19 mouse cellular contexts compared by ENCODE assay signal in genomic region chr10:60290739-60291110, GRCm38 (mm10). TPM values are rescaled to one million over a fixed set of nuclear protein-coding genes. Genes with fewer than 3 reads are reported as not detected.
DNase-seq lines count a peak whose midpoint lies in the region; ATAC-seq lines count a peak whose summit lies in the region.
"Had no signal": no experiment of that assay in that cellular context is flagged by ENCODE, and none has a peak within 500 bp of the region (broad histone marks: within the 10 kb centered on the region; RNA-seq: fewer than 3 reads in every experiment).

No protein-coding gene starts in this region.

- no peak for DNase-seq in limb, embryonic 10.5 days (ENCODE audit: low spot score)
- no peak for DNase-seq in urinary bladder, adult 18-20 months (ENCODE audit: low spot score in 2 of 2)
- no peak for DNase-seq in forebrain, embryonic 14.5 days (ENCODE audit: low spot score)
- DNase-seq: cerebellum, adult 2 months; heart, postnatal 10 days; kidney, postnatal 14 days; thymus, postnatal 36 days had no signal

- 80% methylated on average over 8 of the region's 8 CpGs for WGBS in limb, embryonic 12.5 days
- WGBS in limb, embryonic 10.5 days = 85% methylated on average over 8 of the region's 8 CpGs
- WGBS in intestine, embryonic 15.5 days = 66% methylated on average over 8 of the region's 8 CpGs
- WGBS in stomach, embryonic 14.5 days = 62% methylated on average over 8 of the region's 8 CpGs
- WGBS in forebrain, embryonic 14.5 days = 82% methylated on average over 8 of the region's 8 CpGs

- no peaks in the 10 kb centered on the region for H3K9me3 ChIP-seq in erythroblast, embryonic 14.5 days (ENCODE audit: control insufficient read depth, low read length)
- H3K9me3 ChIP-seq in limb, embryonic 12.5 days = no peaks in the 10 kb centered on the region
- no peaks in the 10 kb centered on the region for H3K9me3 ChIP-seq in limb, embryonic 10.5 days (replicated peaks)
- H3K9me3 ChIP-seq in intestine, embryonic 15.5 days = no peaks in the 10 kb centered on the region
- H3K9me3 ChIP-seq in stomach, embryonic 14.5 days (ENCODE audit: control insufficient read depth, low read depth, low read length) = no peaks in the 10 kb centered on the region
- H3K9me3 ChIP-seq in forebrain, embryonic 14.5 days (replicated peaks; ENCODE audit: control insufficient read depth, low read length) = no peaks in the 10 kb centered on the region
- H3K9me3 ChIP-seq: embryonic facial prominence, embryonic 15.5 days; forebrain, embryonic 13.5 days; hindbrain, embryonic 15.5 days; lung, embryonic 15.5 days; midbrain, embryonic 10.5 days; neural tube, embryonic 13.5 days had no signal

- no peaks in the 10 kb centered on the region for H3K27me3 ChIP-seq in erythroblast, embryonic 14.5 days (ENCODE audit: control insufficient read depth)
- no peaks in the 10 kb centered on the region for H3K27me3 ChIP-seq in limb, embryonic 12.5 days
- H3K27me3 ChIP-seq in limb, embryonic 10.5 days (ENCODE audit: low read depth, poor library complexity, severe bottlenecking) = no peaks in the 10 kb centered on the region
- no peaks in the 10 kb centered on the region for H3K27me3 ChIP-seq in intestine, embryonic 15.5 days (replicated peaks)
- H3K27me3 ChIP-seq in stomach, embryonic 14.5 days (ENCODE audit: control insufficient read depth, insufficient read depth, low read length) = no peaks in the 10 kb centered on the region
- H3K27me3 ChIP-seq in forebrain, embryonic 14.5 days (replicated peaks; ENCODE audit: control insufficient read depth, insufficient read depth, low read length) = no peaks in the 10 kb centered on the region
- H3K27me3 ChIP-seq: embryonic facial prominence, embryonic 15.5 days; forebrain, embryonic 13.5 days; hindbrain, embryonic 15.5 days; neural tube, embryonic 13.5 days; Patski had no signal

- peaks cover 69% of the 10 kb centered on the region for H3K36me3 ChIP-seq in erythroblast, embryonic 14.5 days (ENCODE audit: control insufficient read depth)
- peaks cover 44% of the 10 kb centered on the region for H3K36me3 ChIP-seq in limb, embryonic 12.5 days
- peaks cover 44% of the 10 kb centered on the region for H3K36me3 ChIP-seq in limb, embryonic 10.5 days
- peaks cover 21% of the 10 kb centered on the region for H3K36me3 ChIP-seq in intestine, embryonic 15.5 days
- peaks cover 34% of the 10 kb centered on the region for H3K36me3 ChIP-seq in stomach, embryonic 14.5 days (ENCODE audit: control insufficient read depth, insufficient read depth, low read length)
- peaks cover 40% of the 10 kb centered on the region for H3K36me3 ChIP-seq in forebrain, embryonic 14.5 days (ENCODE audit: control insufficient read depth, insufficient read depth, low read length)

- no peak for ATAC-seq in erythroblast, adult 5-6 weeks (replicated peaks; ENCODE audit: low FRiP score, poor library complexity, severe bottlenecking)
- ATAC-seq in limb, embryonic 12.5 days (ENCODE audit: insufficient number of reproducible peaks, insufficient read depth, low FRiP score, low TSS enrichment, low read depth) = no peak
- ATAC-seq in intestine, embryonic 15.5 days = peak; percentile 55
- ATAC-seq in stomach, embryonic 14.5 days (ENCODE audit: insufficient number of reproducible peaks, insufficient read depth, low FRiP score, low read depth) = 0 out of 2 replicates have a peak, but pooled peaks have one; percentile 39
- ATAC-seq in forebrain, embryonic 14.5 days = no peak
- ATAC-seq: forebrain, embryonic 13.5 days; Patski had no signal

- H3K4me2 ChIP-seq in limb, embryonic 12.5 days = no peak overlapping the region
- H3K4me2 ChIP-seq in intestine, embryonic 15.5 days (replicated peaks) = 0 out of 2 replicates have a peak overlapping the region, but pooled peaks have one; percentile 9
- H3K4me2 ChIP-seq in stomach, embryonic 14.5 days (replicated peaks; ENCODE audit: low read depth, low read length) = no peak overlapping the region
- no peak overlapping the region for H3K4me2 ChIP-seq in forebrain, embryonic 14.5 days (ENCODE audit: low read length)
- H3K4me2 ChIP-seq: embryonic facial prominence, embryonic 15.5 days; forebrain, embryonic 13.5 days; hindbrain, embryonic 15.5 days; lung, embryonic 15.5 days; neural tube, embryonic 13.5 days had no signal

- peaks cover 52% of the 10 kb centered on the region for H3K4me1 ChIP-seq in erythroblast, embryonic 14.5 days (ENCODE audit: control insufficient read depth)
- peaks cover 33% of the 10 kb centered on the region for H3K4me1 ChIP-seq in limb, embryonic 12.5 days (replicated peaks)
- H3K4me1 ChIP-seq in limb, embryonic 10.5 days = peaks cover 31% of the 10 kb centered on the region
- peaks cover 29% of the 10 kb centered on the region for H3K4me1 ChIP-seq in intestine, embryonic 15.5 days (replicated peaks)
- H3K4me1 ChIP-seq in stomach, embryonic 14.5 days (ENCODE audit: control insufficient read depth, insufficient read depth, low read length) = peaks cover 25% of the 10 kb centered on the region
- H3K4me1 ChIP-seq in forebrain, embryonic 14.5 days (ENCODE audit: control insufficient read depth, insufficient read depth, low read length) = peaks cover 13% of the 10 kb centered on the region

- H3K9ac ChIP-seq in limb, embryonic 12.5 days (replicated peaks) = no peak overlapping the region
- no peak overlapping the region for H3K9ac ChIP-seq in intestine, embryonic 15.5 days
- H3K9ac ChIP-seq in stomach, embryonic 14.5 days (replicated peaks; ENCODE audit: low read depth, low read length) = no peak overlapping the region
- no peak overlapping the region for H3K9ac ChIP-seq in forebrain, embryonic 14.5 days (ENCODE audit: low read length)
- H3K9ac ChIP-seq: embryonic facial prominence, embryonic 15.5 days; forebrain, embryonic 13.5 days; hindbrain, embryonic 15.5 days; lung, embryonic 15.5 days; neural tube, embryonic 13.5 days had no signal

- 0 out of 2 replicates have a peak overlapping the region, but pooled peaks have one; percentile 50 for H3K27ac ChIP-seq in limb, embryonic 12.5 days
- H3K27ac ChIP-seq in limb, embryonic 10.5 days = no peak overlapping the region
- H3K27ac ChIP-seq in intestine, embryonic 15.5 days = 0 out of 2 replicates have a peak overlapping the region, but pooled peaks have one; percentile 18
- H3K27ac ChIP-seq in stomach, embryonic 14.5 days (ENCODE audit: low read length) = no peak overlapping the region; the same call in 1 of the 2 replicates
- no peak overlapping the region for H3K27ac ChIP-seq in forebrain, embryonic 14.5 days (ENCODE audit: low read depth, low read length)
- H3K27ac ChIP-seq: embryonic facial prominence, embryonic 15.5 days; forebrain, embryonic 13.5 days; hindbrain, embryonic 15.5 days; lung, embryonic 15.5 days; midbrain, embryonic 10.5 days; neural tube, embryonic 13.5 days had no signal

- H3K4me3 ChIP-seq in erythroblast, embryonic 14.5 days (replicated peaks) = peak overlapping the region; percentile 33
- no peak overlapping the region for H3K4me3 ChIP-seq in limb, embryonic 12.5 days (replicated peaks)
- no peak overlapping the region for H3K4me3 ChIP-seq in limb, embryonic 10.5 days
- H3K4me3 ChIP-seq in intestine, embryonic 15.5 days (replicated peaks) = no peak overlapping the region
- H3K4me3 ChIP-seq in stomach, embryonic 14.5 days (ENCODE audit: low read depth, low read length) = no peak overlapping the region
- no peak overlapping the region for H3K4me3 ChIP-seq in forebrain, embryonic 14.5 days (ENCODE audit: low read depth, low read length)
- H3K4me3 ChIP-seq: embryonic facial prominence, embryonic 15.5 days; forebrain, embryonic 13.5 days; hindbrain, embryonic 15.5 days; lung, embryonic 15.5 days; midbrain, embryonic 10.5 days; neural tube, embryonic 13.5 days had no signal

RNA-seq across cellular contexts. Expression of gene Psap, which starts 13.3 kb away (rescaled TPM):
- polyA plus RNA-seq in erythroblast, embryonic 14.5 days (2012) = 8.6 and 10.3 TPM in 2 replicates
- 208 and 256 TPM in 2 replicates for total RNA-seq in erythroblast, adult 5-6 weeks (2015; ENCODE audit: low replicate concordance)
- 196 and 238 TPM in 2 replicates for total RNA-seq in erythroblast, adult 5-6 weeks (2017; ENCODE audit: low replicate concordance)
- polyA plus RNA-seq in limb, embryonic 12.5 days (2016; fragmentation: Nextera tagmentation; extraction: Ambion mirVana) = 65.4 and 66.5 TPM in 2 replicates
- polyA plus RNA-seq in limb, embryonic 10.5 days (2016; fragmentation: Nextera tagmentation; extraction: Ambion mirVana) = 36.2 and 41.0 TPM in 2 replicates
- 144 and 147 TPM in 2 replicates for polyA plus RNA-seq in intestine, embryonic 15.5 days (2015; fragmentation: Nextera tagmentation; extraction: Ambion mirVana)
- 106 and 108 TPM in 2 replicates for polyA plus RNA-seq in stomach, embryonic 14.5 days (2014; fragmentation: Nextera tagmentation; extraction: Ambion mirVana)
- 164 and 170 TPM in 2 replicates for polyA plus RNA-seq in forebrain, embryonic 14.5 days (2014; fragmentation: Nextera tagmentation; extraction: Ambion mirVana)

RNA-seq across cellular contexts. Expression of gene Vsir, which starts 55.9 kb away (rescaled TPM):
- 4.9 and 6.2 TPM in 2 replicates for polyA plus RNA-seq in erythroblast, embryonic 14.5 days (2012)
- 78.8 and 104 TPM in 2 replicates for total RNA-seq in erythroblast, adult 5-6 weeks (2015; ENCODE audit: low replicate concordance)
- total RNA-seq in erythroblast, adult 5-6 weeks (2017; ENCODE audit: low replicate concordance) = 77.5 and 165 TPM in 2 replicates
- polyA plus RNA-seq in limb, embryonic 12.5 days (2016; fragmentation: Nextera tagmentation; extraction: Ambion mirVana) = 1.7 and 1.8 TPM in 2 replicates
- 1.1 and 2.0 TPM in 2 replicates for polyA plus RNA-seq in limb, embryonic 10.5 days (2016; fragmentation: Nextera tagmentation; extraction: Ambion mirVana)
- polyA plus RNA-seq in intestine, embryonic 15.5 days (2015; fragmentation: Nextera tagmentation; extraction: Ambion mirVana) = 7.2 and 9.0 TPM in 2 replicates
- 4.9 and 6.8 TPM in 2 replicates for polyA plus RNA-seq in stomach, embryonic 14.5 days (2014; fragmentation: Nextera tagmentation; extraction: Ambion mirVana)
- 2.1 and 2.3 TPM in 2 replicates for polyA plus RNA-seq in forebrain, embryonic 14.5 days (2014; fragmentation: Nextera tagmentation; extraction: Ambion mirVana)

Comparison
In these comparisons a context has a peak if more than half of its experiments do, and no peak if none do; other contexts are left out.
1. H3K27ac ChIP-seq: peak in limb, embryonic 12.5 days (single experiment) and intestine, embryonic 15.5 days (single experiment); none in limb, embryonic 10.5 days (single experiment), stomach, embryonic 14.5 days (single experiment) and forebrain, embryonic 14.5 days (single experiment).
2. ATAC-seq: peak in intestine, embryonic 15.5 days (single experiment) and stomach, embryonic 14.5 days (single experiment); none in erythroblast, adult 5-6 weeks (single experiment), limb, embryonic 12.5 days (single experiment) and forebrain, embryonic 14.5 days (single experiment).